Mouse (Mus musculus) forebrain, embryonic 12.5 days (tissue): ENCODE data around the gene Tbl3. TPM values are rescaled to one million over a fixed set of nuclear protein-coding genes. Genes with fewer than 3 reads are reported as not detected.

ENCODE experiments used
- ATAC-seq: fragments of 200-750 bp; cut with Nextera tagmentation; 2 replicates; pipeline ENCODE4 v1.8.0; 2017; ENCODE audit warnings: moderate TSS enrichment; ENCODE audit not compliant: low FRiP score
- H3K27ac ChIP-seq: fragments of 300-500 bp; sonication (generic); 2 replicates; pipeline ENCODE4 v1.5.1; 2016; ENCODE audit warnings: mild to moderate bottlenecking
- H3K27me3 ChIP-seq: fragments of 300-500 bp; sonication (generic); 2 replicates; pipeline ENCODE4 v1.6.1; 2016; ENCODE audit warnings: mild to moderate bottlenecking
- H3K36me3 ChIP-seq: fragments of 300-500 bp; sonication (generic); replicated peaks from 2 replicates; pipeline ENCODE4 v1.6.1; 2016; ENCODE audit warnings: mild to moderate bottlenecking
- H3K4me1 ChIP-seq: fragments of 300-500 bp; sonication (generic); 2 replicates; pipeline ENCODE4 v1.6.1; 2016
- H3K4me2 ChIP-seq: fragments of 300-500 bp; sonication (generic); 2 replicates; pipeline ENCODE4 v1.6.1; 2016; ENCODE audit warnings: mild to moderate bottlenecking, moderate library complexity
- H3K4me3 ChIP-seq: fragments of 300-500 bp; sonication (generic); replicated peaks from 2 replicates; pipeline ENCODE4 v1.5.1; 2016; ENCODE audit warnings: mild to moderate bottlenecking
- H3K9ac ChIP-seq: fragments of 300-500 bp; sonication (generic); 2 replicates; pipeline ENCODE4 v1.6.1; 2016; ENCODE audit warnings: mild to moderate bottlenecking
- H3K9me3 ChIP-seq: fragments of 300-500 bp; sonication (generic); 2 replicates; pipeline ENCODE4 v1.6.1; 2016
- WGBS: fragments of 180-500 bp; shearing (Covaris S2); methylation state at CpG from one replicate; pipeline ENCODE4 v1.1.7; 2016; 5-methylcytosine and 5-hydroxymethylcytosine counted together
- polyA plus RNA-seq: library from polyadenylated mRNA; unstranded; fragments of >200 nt; fragmentation: Nextera tagmentation; extraction: Ambion mirVana; gene quantifications from 2 replicates; pipeline ENCODE4 v1.2.1, GENCODE M21; 2016

Gene Tbl3
- polyA plus RNA-seq: 94.7 and 98.0 TPM in 2 replicates

- peaks cover 17% of the 10 kb centered on the region for H3K4me1 ChIP-seq
- no peaks in the 10 kb centered on the region for H3K9me3 ChIP-seq
- peak within 1 kb of the TSS; percentile 75 for H3K9ac ChIP-seq
- peak; percentile 90 for ATAC-seq
- 4% methylated on average over 32 of the region's 32 CpGs for WGBS
- peak within 1 kb of the TSS; percentile 82 for H3K27ac ChIP-seq
- H3K36me3 ChIP-seq: peaks cover 31% of the 10 kb centered on the region
- peak within 1 kb of the TSS; percentile 81 for H3K4me3 ChIP-seq
- peak within 1 kb of the TSS; percentile 87 for H3K4me2 ChIP-seq
- no peaks in the 10 kb centered on the region for H3K27me3 ChIP-seq
These were observed at the start of gene Tbl3 for GRCm38 (mm10) chr17:24706982-24707800. TSS of gene Tbl3 (minus strand) at chr17:24707660.

GRCm38 (mm10) chr17:24752415-24753394 is 45.2 kb upstream of the Tbl3 start, which contains the start of gene Hs3st6:
TSS of gene Hs3st6 (plus strand) at chr17:24752988.
- Histone ChIP-seq H3K36me3 (no peaks in the 10 kb centered on the region), H3K9ac (peak within 1 kb of the TSS; percentile 52), H3K9me3 (no peaks in the 10 kb centered on the region), H3K4me2 (peak within 1 kb of the TSS; percentile 96), H3K4me1 (peaks cover 15% of the 10 kb centered on the region), H3K27me3 (peaks cover 85% of the 10 kb centered on the region), H3K4me3 (peak within 1 kb of the TSS; percentile 55), H3K27ac (no peak within 1 kb of the TSS)
- under 1% methylated on average over 73 of the region's 82 CpGs for WGBS
- peak; percentile 83 for ATAC-seq

GRCm38 (mm10) chr17:24751528-24751927 is 44.1 kb upstream of the Tbl3 start:
- Histone ChIP-seq H3K4me1 (peaks cover 15% of the 10 kb centered on the region), H3K9me3 (no peaks in the 10 kb centered on the region), H3K9ac (no peak overlapping the region), H3K36me3 (no peaks in the 10 kb centered on the region), H3K4me2 (no peak overlapping the region), H3K27me3 (peaks cover 85% of the 10 kb centered on the region), H3K27ac (no peak overlapping the region), H3K4me3 (no peak overlapping the region)
- 12% methylated on average over 4 of the region's 4 CpGs for WGBS
- no peak for ATAC-seq

GRCm38 (mm10) chr17:24746986-24747385 is 39.5 kb upstream of the Tbl3 start:
- no peak overlapping the region for H3K9ac ChIP-seq
- no peaks in the 10 kb centered on the region for H3K36me3 ChIP-seq
- 46% methylated on average over 4 of the region's 4 CpGs for WGBS
- H3K9me3 ChIP-seq: no peaks in the 10 kb centered on the region
- H3K4me1 ChIP-seq: peaks cover under 1% of the 10 kb centered on the region; the same call in 1 of the 2 replicates
- no peak for ATAC-seq
- peaks cover 48% of the 10 kb centered on the region for H3K27me3 ChIP-seq
- H3K27ac ChIP-seq: no peak overlapping the region
- no peak overlapping the region for H3K4me3 ChIP-seq
- H3K4me2 ChIP-seq: no peak overlapping the region

GRCm38 (mm10) chr17:24745526-24746497 is 38.4 kb upstream of the Tbl3 start:
- peak; percentile 78 for ATAC-seq
- H3K9me3 ChIP-seq: no peaks in the 10 kb centered on the region
- WGBS: 18% methylated on average over 7 of the region's 7 CpGs

GRCm38 (mm10) chr17:24744381-24744780 is 36.9 kb upstream of the Tbl3 start:
- WGBS: 78% methylated on average over 3 of the region's 3 CpGs
- Histone ChIP-seq H3K4me1 (no peaks in the 10 kb centered on the region), H3K36me3 (no peaks in the 10 kb centered on the region), H3K9ac (no peak overlapping the region), H3K27me3 (peaks cover 24% of the 10 kb centered on the region), H3K4me3 (no peak overlapping the region), H3K9me3 (no peaks in the 10 kb centered on the region), H3K27ac (no peak overlapping the region), H3K4me2 (no peak overlapping the region)
- no peak for ATAC-seq

More at GRCm38 (mm10) chr17:24745526-24746497, 38.4 kb upstream of the Tbl3 start:
- Histone ChIP-seq H3K4me1 (no peaks in the 10 kb centered on the region), H3K36me3 (no peaks in the 10 kb centered on the region), H3K27me3 (peaks cover 37% of the 10 kb centered on the region), H3K27ac (no peak overlapping the region), H3K4me2 (no peak overlapping the region), H3K4me3 (no peak overlapping the region), H3K9ac (no peak overlapping the region)

- H3K9me3 ChIP-seq: no peaks in the 10 kb centered on the region
- no peak overlapping the region for H3K9ac ChIP-seq
- no peaks in the 10 kb centered on the region for H3K36me3 ChIP-seq
- no peak for ATAC-seq
- H3K4me1 ChIP-seq: no peaks in the 10 kb centered on the region
- no peak overlapping the region for H3K4me2 ChIP-seq
- WGBS: 75% methylated on average over 5 of the region's 5 CpGs
- peaks cover 20% of the 10 kb centered on the region; the same call in 1 of the 2 replicates for H3K27me3 ChIP-seq
- no peak overlapping the region for H3K27ac ChIP-seq
- no peak overlapping the region for H3K4me3 ChIP-seq
These were observed 36.4 kb upstream of the Tbl3 start for GRCm38 (mm10) chr17:24743896-24744295.

- WGBS: 85% methylated on average over 8 of the region's 8 CpGs
- Histone ChIP-seq H3K9me3 (no peaks in the 10 kb centered on the region), H3K27ac (no peak overlapping the region), H3K36me3 (no peaks in the 10 kb centered on the region), H3K27me3 (peaks cover 14% of the 10 kb centered on the region; the same call in 1 of the 2 replicates), H3K4me2 (no peak overlapping the region), H3K9ac (no peak overlapping the region), H3K4me3 (no peak overlapping the region), H3K4me1 (peaks cover 3% of the 10 kb centered on the region)
- ATAC-seq: no peak
These were observed 34.8 kb upstream of the Tbl3 start for GRCm38 (mm10) chr17:24742307-24742706.

- ATAC-seq: no peak
- WGBS: 87% methylated on average over 8 of the region's 8 CpGs
- H3K9ac ChIP-seq: no peak overlapping the region
These were observed 32.5 kb upstream of the Tbl3 start for GRCm38 (mm10) chr17:24739926-24740325.

GRCm38 (mm10) chr17:24738238-24738637 is 30.8 kb upstream of the Tbl3 start:
- Histone ChIP-seq H3K4me3 (no peak overlapping the region), H3K27ac (no peak overlapping the region), H3K36me3 (no peaks in the 10 kb centered on the region), H3K4me2 (no peak overlapping the region), H3K9me3 (no peaks in the 10 kb centered on the region), H3K27me3 (peaks cover 5% of the 10 kb centered on the region; the same call in 1 of the 2 replicates), H3K4me1 (peaks cover 17% of the 10 kb centered on the region), H3K9ac (no peak overlapping the region)
- WGBS: 80% methylated on average over 4 of the region's 4 CpGs
- no peak for ATAC-seq

More at GRCm38 (mm10) chr17:24739926-24740325, 32.5 kb upstream of the Tbl3 start:
- H3K36me3 ChIP-seq: no peaks in the 10 kb centered on the region
- peaks cover 17% of the 10 kb centered on the region for H3K4me1 ChIP-seq
- no peak overlapping the region for H3K27ac ChIP-seq
- H3K4me2 ChIP-seq: no peak overlapping the region
- H3K4me3 ChIP-seq: no peak overlapping the region
- no peaks in the 10 kb centered on the region for H3K9me3 ChIP-seq
- peaks cover 5% of the 10 kb centered on the region; the same call in 1 of the 2 replicates for H3K27me3 ChIP-seq

GRCm38 (mm10) chr17:24737135-24737810 is 29.8 kb upstream of the Tbl3 start:
- Histone ChIP-seq H3K4me1 (peaks cover 17% of the 10 kb centered on the region), H3K9ac (peak overlapping the region; percentile 69), H3K27ac (no peak overlapping the region), H3K4me3 (peak overlapping the region; percentile 55), H3K27me3 (peaks cover 5% of the 10 kb centered on the region; the same call in 1 of the 2 replicates), H3K4me2 (peak overlapping the region; percentile 88), H3K9me3 (no peaks in the 10 kb centered on the region), H3K36me3 (no peaks in the 10 kb centered on the region)
- no peak for ATAC-seq
- 30% methylated on average over 8 of the region's 8 CpGs for WGBS
